Mouse (Mus musculus) urinary bladder, postnatal 36 days (tissue): ENCODE data around the gene Ryr2.

Experiments used
- DNase-seq, 2 experiments: peaks; one replicate each; pipeline ENCODE4 v3.0.0; 2022; ENCODE audit warnings: low spot score in 2 of 2, mixed read lengths in 1 of 2

Ryr2 gene

GRCm38 (mm10) chr13:12037241-12037640 is 69.5 kb downstream of the Ryr2 start:
- DNase-seq: no peak

- DNase-seq: no peak
These were observed 69.9 kb downstream of the Ryr2 start for GRCm38 (mm10) chr13:12036834-12037233.

GRCm38 (mm10) chr13:12033914-12034313 is 72.8 kb downstream of the Ryr2 start:
- DNase-seq: no peak

GRCm38 (mm10) chr13:12033272-12033671 is 73.5 kb downstream of the Ryr2 start:
- no peak for DNase-seq

GRCm38 (mm10) chr13:12029841-12030240 is 76.9 kb downstream of the Ryr2 start:
- DNase-seq: no peak

GRCm38 (mm10) chr13:12029326-12029725 is 77.4 kb downstream of the Ryr2 start:
- DNase-seq: no peak

- DNase-seq: no peak
These were observed 88.7 kb downstream of the Ryr2 start for GRCm38 (mm10) chr13:12018046-12018445.

GRCm38 (mm10) chr13:12013986-12014385 is 92.8 kb downstream of the Ryr2 start:
- no peak for DNase-seq

GRCm38 (mm10) chr13:12008995-12009689 is 97.6 kb downstream of the Ryr2 start:
- DNase-seq: no peak

- DNase-seq: no peak
These were observed 99.2 kb downstream of the Ryr2 start for GRCm38 (mm10) chr13:12007579-12007978.

GRCm38 (mm10) chr13:12001891-12002294 is 104.9 kb downstream of the Ryr2 start:
- no peak for DNase-seq

- no peak for DNase-seq
These were observed 106.9 kb downstream of the Ryr2 start for GRCm38 (mm10) chr13:11999851-12000250.

- no peak for DNase-seq
These were observed 109.4 kb downstream of the Ryr2 start for GRCm38 (mm10) chr13:11997366-11997765.

- DNase-seq: no peak
These were observed 119.2 kb downstream of the Ryr2 start for GRCm38 (mm10) chr13:11987556-11987955.

GRCm38 (mm10) chr13:11985056-11985455 is 121.7 kb downstream of the Ryr2 start:
- no peak for DNase-seq

- no peak for DNase-seq
These were observed 127.7 kb downstream of the Ryr2 start for GRCm38 (mm10) chr13:11978997-11979396.

GRCm38 (mm10) chr13:11978359-11978758 is 128.4 kb downstream of the Ryr2 start:
- no peak for DNase-seq

GRCm38 (mm10) chr13:11977606-11978005 is 129.1 kb downstream of the Ryr2 start:
- DNase-seq: no peak

- DNase-seq: no peak
These were observed 142.4 kb downstream of the Ryr2 start for GRCm38 (mm10) chr13:11964391-11964790.

GRCm38 (mm10) chr13:11959488-11960174 is 147.1 kb downstream of the Ryr2 start:
- no peak for DNase-seq

GRCm38 (mm10) chr13:11958854-11959253 is 147.9 kb downstream of the Ryr2 start:
- DNase-seq: no peak

GRCm38 (mm10) chr13:11958271-11958670 is 148.5 kb downstream of the Ryr2 start:
- DNase-seq: no peak

- DNase-seq: no peak
These were observed 154.8 kb downstream of the Ryr2 start for GRCm38 (mm10) chr13:11951951-11952350.
